Mouse (Mus musculus): Measurements from ENCODE around the gene Nupl1. TPM values are rescaled to one million over a fixed set of nuclear protein-coding genes. Genes with fewer than 3 reads are reported as not detected.

Gene Nupl1
- polyA plus RNA-seq, 1 experiment: 0.06 TPM

- Histone ChIP-seq H3K27ac (ENCODE audit: insufficient read depth, low read depth, low read length) (peak overlapping the region; percentile 26; the same call in 1 of the 2 replicates), H3K4me1 (ENCODE audit: control insufficient read depth, insufficient read depth, low read length) (peaks cover 6% of the 10 kb centered on the region; the same call in 1 of the 2 replicates), H3K27me3 (replicated peaks; ENCODE audit: control insufficient read depth, insufficient read depth, low read length) (no peaks in the 10 kb centered on the region), H3K36me3 (ENCODE audit: control insufficient read depth, insufficient read depth, low read length) (no peaks in the 10 kb centered on the region), H3K4me3 (ENCODE audit: insufficient read depth, low read depth, low read length) (no peak overlapping the region)
- peak; percentile 40 for DNase-seq
- WGBS: 59% methylated on average over 7 of the region's 7 CpGs
- TF ChIP-seq POLR2A (IDR thresholded peaks at IDR 0.05; ENCODE audit: low read depth, low read length) (no peak), CTCF (conservative IDR thresholded peaks at IDR 0.05; ENCODE audit: insufficient read depth, insufficient read length, low read depth, low read length) (no peak)
Observed at GRCm38 (mm10) chr14:60275301-60276276, 24.4 kb upstream of the Nupl1 start.

DNA sequence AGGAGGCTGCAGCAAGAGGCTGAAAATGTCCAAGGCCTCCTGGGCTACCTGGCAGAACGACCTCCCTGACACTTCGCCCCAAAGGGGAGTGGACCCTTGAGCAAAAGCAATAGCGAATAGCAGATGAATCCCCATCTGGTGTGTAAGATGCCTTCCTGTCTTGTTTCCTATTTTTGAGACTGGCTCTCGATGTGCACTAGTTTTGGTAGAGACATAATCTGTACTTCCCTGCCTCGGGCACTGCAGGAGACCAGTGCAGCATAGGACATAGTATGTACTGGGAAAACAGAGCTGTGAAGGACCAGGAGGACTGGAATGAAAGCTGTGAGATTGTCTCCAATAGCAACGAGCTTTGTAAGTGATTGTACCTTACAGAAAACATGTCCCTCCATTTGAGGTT, 22.1 kb upstream of the Nupl1 start:
- 76% methylated on average over 6 of the region's 6 CpGs for WGBS
- no peak overlapping the region for H3K4me3 ChIP-seq (ENCODE audit: insufficient read depth, low read depth, low read length)
- H3K4me1 ChIP-seq (ENCODE audit: control insufficient read depth, insufficient read depth, low read length): peaks cover 6% of the 10 kb centered on the region; the same call in 1 of the 2 replicates
- H3K36me3 ChIP-seq (ENCODE audit: control insufficient read depth, insufficient read depth, low read length): no peaks in the 10 kb centered on the region
- no peaks in the 10 kb centered on the region for H3K27me3 ChIP-seq (replicated peaks; ENCODE audit: control insufficient read depth, insufficient read depth, low read length)
- DNase-seq: no peak
- peak overlapping the region; percentile 50 for H3K27ac ChIP-seq (ENCODE audit: insufficient read depth, low read depth, low read length)
- TF ChIP-seq POLR2A (IDR thresholded peaks at IDR 0.05; ENCODE audit: low read depth, low read length) (no peak), CTCF (conservative IDR thresholded peaks at IDR 0.05; ENCODE audit: insufficient read depth, insufficient read length, low read depth, low read length) (no peak)

GRCm38 (mm10) chr14:60269333-60269732, 18.1 kb upstream of the Nupl1 start:
- DNase-seq: peak; percentile 16
- no peak overlapping the region for H3K4me3 ChIP-seq (ENCODE audit: insufficient read depth, low read depth, low read length)
- H3K27ac ChIP-seq (ENCODE audit: insufficient read depth, low read depth, low read length): no peak overlapping the region
- H3K36me3 ChIP-seq (ENCODE audit: control insufficient read depth, insufficient read depth, low read length): no peaks in the 10 kb centered on the region
- H3K4me1 ChIP-seq (ENCODE audit: control insufficient read depth, insufficient read depth, low read length): no peaks in the 10 kb centered on the region; the same call in 1 of the 2 replicates
- WGBS: 81% methylated on average over 6 of the region's 6 CpGs
- TF ChIP-seq CTCF (conservative IDR thresholded peaks at IDR 0.05; ENCODE audit: insufficient read depth, insufficient read length, low read depth, low read length) (no peak), POLR2A (IDR thresholded peaks at IDR 0.05; ENCODE audit: low read depth, low read length) (no peak)
- H3K27me3 ChIP-seq (replicated peaks; ENCODE audit: control insufficient read depth, insufficient read depth, low read length): no peaks in the 10 kb centered on the region

DNA sequence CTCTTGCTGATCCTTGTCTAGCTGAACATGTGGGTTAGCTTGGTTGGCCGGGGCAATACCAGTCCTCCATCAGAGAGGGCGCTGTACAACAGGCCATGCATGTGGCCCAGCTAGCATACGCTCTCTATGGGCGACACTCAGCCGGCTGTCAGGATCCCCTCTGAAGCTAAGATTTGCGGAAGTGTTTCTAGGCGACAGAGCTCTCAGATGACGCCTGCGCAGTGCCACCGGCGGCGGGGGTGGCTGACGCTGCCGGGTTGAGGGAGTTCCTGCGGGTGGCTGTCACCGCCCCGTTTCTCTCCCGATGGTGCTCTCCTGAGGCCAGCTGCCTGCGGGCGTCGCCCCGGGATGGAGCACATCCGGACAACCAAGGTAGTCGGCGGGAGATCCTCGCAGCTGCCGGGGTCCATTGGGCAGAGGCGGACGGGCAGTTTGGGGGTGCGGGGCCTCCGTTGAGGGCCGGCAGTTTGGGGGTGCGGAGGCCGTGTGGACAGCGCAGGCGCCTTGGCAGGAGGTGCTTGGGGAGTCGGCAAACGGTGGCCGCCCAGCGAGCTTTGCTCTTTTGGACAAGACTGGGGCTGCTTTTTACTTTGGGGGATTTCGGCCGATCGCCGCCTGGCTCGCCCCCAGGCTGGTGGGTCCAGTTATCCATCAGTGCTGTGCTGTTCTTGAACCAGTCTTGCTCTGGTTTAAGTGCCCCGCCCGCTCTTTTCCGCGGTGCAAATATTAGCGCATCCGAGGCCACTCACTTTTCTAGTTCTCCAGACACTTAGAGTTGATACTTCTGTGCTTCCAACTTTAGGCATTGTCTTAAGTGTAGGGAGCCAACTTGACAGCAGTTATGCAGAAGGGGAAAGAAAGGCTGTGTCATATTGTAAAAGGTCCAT, 14.0 kb upstream of the Nupl1 start, which contains the start of gene Mtmr6:
Mtmr6 (plus strand) TSS at position 239 of the 887 bp plus-strand sequence.
- TF ChIP-seq CTCF (conservative IDR thresholded peaks at IDR 0.05; ENCODE audit: insufficient read depth, insufficient read length, low read depth, low read length) (peak; percentile 98), POLR2A (IDR thresholded peaks at IDR 0.05; ENCODE audit: low read depth, low read length) (peak; percentile 47)
- peak within 1 kb of the TSS; percentile 85 for H3K4me3 ChIP-seq (ENCODE audit: insufficient read depth, low read depth, low read length)
- peak; percentile 98 for DNase-seq
- H3K27me3 ChIP-seq (replicated peaks; ENCODE audit: control insufficient read depth, insufficient read depth, low read length): no peaks in the 10 kb centered on the region
- no peaks in the 10 kb centered on the region for H3K36me3 ChIP-seq (ENCODE audit: control insufficient read depth, insufficient read depth, low read length)
- H3K27ac ChIP-seq (ENCODE audit: insufficient read depth, low read depth, low read length): peak within 1 kb of the TSS; percentile 58
- H3K4me1 ChIP-seq (ENCODE audit: control insufficient read depth, insufficient read depth, low read length): no peaks in the 10 kb centered on the region; the same call in 1 of the 2 replicates
- under 1% methylated on average over 51 of the region's 51 CpGs for WGBS

DNA sequence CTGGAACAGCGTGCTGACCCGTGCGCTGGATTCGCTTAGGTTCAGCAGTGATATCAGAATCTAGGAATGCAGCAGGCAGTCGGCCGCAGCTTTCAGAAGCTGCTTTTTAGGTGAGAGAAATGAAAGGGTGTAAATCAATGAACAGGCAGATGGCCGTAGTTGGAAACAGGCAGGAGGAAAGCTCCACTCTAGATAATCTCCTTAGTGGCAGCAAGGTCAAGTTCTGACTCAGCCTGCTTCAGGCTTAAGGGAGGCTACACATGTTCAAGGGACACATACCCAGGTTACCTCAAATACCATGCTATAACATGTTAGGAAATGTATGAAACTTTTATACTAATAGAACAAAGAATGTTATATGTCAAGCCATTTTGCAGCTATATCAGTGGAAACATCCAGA, 11.1 kb upstream of the Nupl1 start:
- WGBS: 61% methylated on average over 7 of the region's 7 CpGs

DNA sequence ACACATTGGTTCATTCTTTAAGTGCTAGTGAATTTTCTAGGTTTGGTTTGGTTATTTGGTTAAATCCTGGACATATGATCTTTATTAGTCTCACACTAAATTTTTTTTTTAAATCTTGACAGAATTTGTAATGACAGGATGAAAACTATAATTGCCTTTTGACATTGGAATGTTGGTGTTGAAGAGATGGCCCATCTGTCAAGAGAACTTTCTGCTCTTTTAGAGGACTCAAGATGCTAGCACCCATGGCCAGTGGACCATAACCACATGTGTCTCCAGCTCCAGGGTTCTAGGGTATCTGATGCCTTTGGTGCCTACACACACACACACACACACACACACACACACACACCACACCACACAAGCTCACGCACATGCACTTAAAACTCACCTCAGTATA, 6.6 kb upstream of the Nupl1 start:
- DNase-seq: no peak
- H3K27ac ChIP-seq (ENCODE audit: insufficient read depth, low read depth, low read length): no peak overlapping the region
- H3K27me3 ChIP-seq (replicated peaks; ENCODE audit: control insufficient read depth, insufficient read depth, low read length): no peaks in the 10 kb centered on the region
- no peaks in the 10 kb centered on the region for H3K36me3 ChIP-seq (ENCODE audit: control insufficient read depth, insufficient read depth, low read length)
- TF ChIP-seq CTCF (conservative IDR thresholded peaks at IDR 0.05; ENCODE audit: insufficient read depth, insufficient read length, low read depth, low read length): no peak
- TF ChIP-seq POLR2A (IDR thresholded peaks at IDR 0.05; ENCODE audit: low read depth, low read length): no peak
- no peaks in the 10 kb centered on the region for H3K4me1 ChIP-seq (ENCODE audit: control insufficient read depth, insufficient read depth, low read length)
- no peak overlapping the region for H3K4me3 ChIP-seq (ENCODE audit: insufficient read depth, low read depth, low read length)
- 88% methylated on average over 1 of the region's 1 CpGs for WGBS

More for the DNA sequence above, 11.1 kb upstream of the Nupl1 start:
- no peak overlapping the region for H3K4me3 ChIP-seq (ENCODE audit: insufficient read depth, low read depth, low read length)
- H3K27me3 ChIP-seq (replicated peaks; ENCODE audit: control insufficient read depth, insufficient read depth, low read length): no peaks in the 10 kb centered on the region
- no peak overlapping the region for H3K27ac ChIP-seq (ENCODE audit: insufficient read depth, low read depth, low read length)
- H3K36me3 ChIP-seq (ENCODE audit: control insufficient read depth, insufficient read depth, low read length): no peaks in the 10 kb centered on the region
- DNase-seq: no peak
- no peaks in the 10 kb centered on the region for H3K4me1 ChIP-seq (ENCODE audit: control insufficient read depth, insufficient read depth, low read length)
- TF ChIP-seq POLR2A (IDR thresholded peaks at IDR 0.05; ENCODE audit: low read depth, low read length): no peak
- TF ChIP-seq CTCF (conservative IDR thresholded peaks at IDR 0.05; ENCODE audit: insufficient read depth, insufficient read length, low read depth, low read length): no peak
